Mouse (Mus musculus): ENCODE results near the gene Nhsl1.
"Not testable (repeated sequence)": the region's sequence is repeated elsewhere in the genome, so short reads cannot be mapped to it uniquely, and the experiment has no call there.

Nhsl1 gene

GRCm38 (mm10) chr10:18437584-18437983 lies 118.8 kb downstream of the Nhsl1 start:
- peak; percentile 64 for DNase-seq (ENCODE audit: low read depth, low spot score)

GRCm38 (mm10) chr10:18445603-18446358 lies 127.0 kb downstream of the Nhsl1 start:
- DNase-seq (ENCODE audit: low read depth, low spot score) = no peak

GRCm38 (mm10) chr10:18446359-18446820 lies 127.6 kb downstream of the Nhsl1 start:
- DNase-seq (ENCODE audit: low read depth, low spot score) = no peak

GRCm38 (mm10) chr10:18447299-18447698 lies 128.5 kb downstream of the Nhsl1 start:
- no peak for DNase-seq (ENCODE audit: low read depth, low spot score)

- DNase-seq (ENCODE audit: low read depth, low spot score) = not testable (repeated sequence)
These were observed 130.1 kb downstream of the Nhsl1 start for GRCm38 (mm10) chr10:18448896-18449295.

- DNase-seq (ENCODE audit: low read depth, low spot score) = peak; percentile 75
These were observed 134.6 kb downstream of the Nhsl1 start for GRCm38 (mm10) chr10:18453380-18453779.

GRCm38 (mm10) chr10:18454161-18454560 lies 135.4 kb downstream of the Nhsl1 start:
- DNase-seq (ENCODE audit: low read depth, low spot score) = no peak

GRCm38 (mm10) chr10:18455301-18455920 lies 136.6 kb downstream of the Nhsl1 start:
- no peak for DNase-seq (ENCODE audit: low read depth, low spot score)

GRCm38 (mm10) chr10:18457808-18458475 lies 139.2 kb downstream of the Nhsl1 start:
- no peak for DNase-seq (ENCODE audit: low read depth, low spot score)

- DNase-seq (ENCODE audit: low read depth, low spot score) = no peak
These were observed 142.6 kb downstream of the Nhsl1 start for GRCm38 (mm10) chr10:18461336-18461735.

GRCm38 (mm10) chr10:18463071-18463841 lies 144.5 kb downstream of the Nhsl1 start:
- DNase-seq (ENCODE audit: low read depth, low spot score) = no peak

GRCm38 (mm10) chr10:18468396-18468795 lies 149.6 kb downstream of the Nhsl1 start:
- no peak for DNase-seq (ENCODE audit: low read depth, low spot score)

GRCm38 (mm10) chr10:18469279-18470135 lies 150.7 kb downstream of the Nhsl1 start:
- DNase-seq (ENCODE audit: low read depth, low spot score) = no peak

- no peak for DNase-seq (ENCODE audit: low read depth, low spot score)
These were observed 151.7 kb downstream of the Nhsl1 start for GRCm38 (mm10) chr10:18470351-18471060.

- DNase-seq (ENCODE audit: low read depth, low spot score) = no peak
These were observed 152.9 kb downstream of the Nhsl1 start for GRCm38 (mm10) chr10:18471648-18472047.

- DNase-seq (ENCODE audit: low read depth, low spot score) = no peak
These were observed 156.3 kb downstream of the Nhsl1 start for GRCm38 (mm10) chr10:18475126-18475525.

- peak; percentile 51 for DNase-seq (ENCODE audit: low read depth, low spot score)
These were observed 159.5 kb downstream of the Nhsl1 start for GRCm38 (mm10) chr10:18478294-18478693.

- DNase-seq (ENCODE audit: low read depth, low spot score) = no peak
These were observed 160.5 kb downstream of the Nhsl1 start for GRCm38 (mm10) chr10:18479285-18479684.

GRCm38 (mm10) chr10:18480836-18481235 lies 162.1 kb downstream of the Nhsl1 start:
- peak; percentile 54 for DNase-seq (ENCODE audit: low read depth, low spot score)

GRCm38 (mm10) chr10:18482558-18483141 lies 163.9 kb downstream of the Nhsl1 start:
- peak; percentile 68 for DNase-seq (ENCODE audit: low read depth, low spot score)
